14 mouse cellular contexts compared by ENCODE assay signal in the genomic region with DNA sequence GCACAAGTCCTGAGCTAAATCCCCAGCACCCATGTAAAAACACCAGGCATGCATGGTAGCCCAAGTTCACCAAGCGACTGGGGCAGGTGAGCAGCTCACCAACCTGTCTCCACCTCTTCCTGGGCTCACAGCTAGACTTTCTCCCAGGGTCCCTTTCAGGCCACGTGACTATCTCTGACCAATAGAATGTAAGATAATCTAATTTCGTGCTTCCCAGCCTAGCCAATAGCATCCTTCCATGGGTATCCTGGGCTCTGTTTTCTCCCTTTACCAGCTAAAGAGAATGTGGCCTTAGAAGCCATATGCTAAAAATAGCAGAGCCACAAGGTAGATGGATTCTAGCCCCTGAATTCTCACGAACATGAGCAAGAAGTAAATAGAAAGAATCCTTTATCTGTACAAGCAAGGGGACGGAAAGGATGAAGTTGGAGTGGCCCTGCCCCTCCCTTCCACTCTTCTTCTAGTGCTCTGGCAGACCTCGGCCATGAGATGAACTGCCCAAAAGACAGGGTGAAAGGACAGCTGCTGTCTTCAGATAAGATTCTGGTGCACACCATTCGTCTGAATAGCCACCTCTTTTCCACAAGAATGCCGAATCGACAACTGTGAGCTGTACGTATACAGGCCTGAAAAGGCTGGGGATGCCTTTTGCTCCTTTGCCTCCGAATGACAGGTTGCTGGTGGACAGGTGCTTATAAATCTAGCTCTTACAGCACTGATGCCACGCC. TPM values are rescaled to one million over a fixed set of nuclear protein-coding genes. Genes with fewer than 3 reads are reported as not detected.
DNase-seq lines count a peak whose midpoint lies in the region; ATAC-seq and TF ChIP-seq lines count a peak whose summit lies in the region.
"Had no signal": no experiment of that assay in that cellular context is flagged by ENCODE, and none has a peak within 500 bp of the region (broad histone marks: within the 10 kb centered on the region; RNA-seq: fewer than 3 reads in every experiment).

No protein-coding gene starts in this region.

- H3K36me3 ChIP-seq in embryonic facial prominence, embryonic 14.5 days (ENCODE audit: control insufficient read depth, insufficient read depth, low read length), result no peaks in the 10 kb centered on the region
- no peaks in the 10 kb centered on the region for H3K36me3 ChIP-seq in embryonic facial prominence, embryonic 10.5 days (replicated peaks)
- H3K36me3 ChIP-seq in intestine, embryonic 15.5 days, result no peaks in the 10 kb centered on the region
- no peaks in the 10 kb centered on the region for H3K36me3 ChIP-seq in intestine, postnatal 0 days (ENCODE audit: control insufficient read depth, insufficient read depth)
- H3K36me3 ChIP-seq: midbrain, embryonic 13.5 days had no signal

- WGBS in embryonic facial prominence, embryonic 14.5 days, result 78% methylated on average over 12 of the region's 12 CpGs
- WGBS in embryonic facial prominence, embryonic 10.5 days, result 84% methylated on average over 12 of the region's 12 CpGs
- 79% methylated on average over 12 of the region's 12 CpGs for WGBS in intestine, embryonic 15.5 days
- WGBS in intestine, postnatal 0 days, result 76% methylated on average over 12 of the region's 12 CpGs

- no peak for ATAC-seq in embryonic facial prominence, embryonic 14.5 days (ENCODE audit: low read depth)
- ATAC-seq in intestine, embryonic 15.5 days, result peak; percentile 55; the same call in 1 of the 2 replicates
- ATAC-seq in intestine, postnatal 0 days, result no peak
- peak; percentile 79 for ATAC-seq in erythroblast, adult 5-6 weeks (replicated peaks; ENCODE audit: low FRiP score, poor library complexity, severe bottlenecking)
- peak; percentile 73 for ATAC-seq in megakaryocyte progenitor cell, adult 5-6 weeks (replicated peaks; ENCODE audit: poor library complexity)
- ATAC-seq: midbrain, embryonic 13.5 days had no signal

- no peaks in the 10 kb centered on the region for H3K27me3 ChIP-seq in embryonic facial prominence, embryonic 14.5 days (replicated peaks; ENCODE audit: control insufficient read depth, insufficient read depth, low read length)
- H3K27me3 ChIP-seq in embryonic facial prominence, embryonic 10.5 days (replicated peaks; ENCODE audit: low read depth, poor library complexity, severe bottlenecking), result no peaks in the 10 kb centered on the region
- H3K27me3 ChIP-seq in intestine, embryonic 15.5 days (replicated peaks), result no peaks in the 10 kb centered on the region
- H3K27me3 ChIP-seq in intestine, postnatal 0 days (replicated peaks; ENCODE audit: control insufficient read depth, insufficient read depth, low read length), result no peaks in the 10 kb centered on the region
- H3K27me3 ChIP-seq: midbrain, embryonic 13.5 days had no signal

- H3K27ac ChIP-seq in embryonic facial prominence, embryonic 14.5 days (replicated peaks; ENCODE audit: low read depth, low read length), result no peak overlapping the region
- no peak overlapping the region for H3K27ac ChIP-seq in embryonic facial prominence, embryonic 10.5 days (replicated peaks)
- H3K27ac ChIP-seq in intestine, embryonic 15.5 days, result no peak overlapping the region
- no peak overlapping the region for H3K27ac ChIP-seq in intestine, postnatal 0 days (ENCODE audit: low read depth, low read length)
- H3K27ac ChIP-seq: midbrain, embryonic 13.5 days had no signal

- H3K4me2 ChIP-seq in embryonic facial prominence, embryonic 14.5 days (ENCODE audit: low read depth, low read length), result no peak overlapping the region
- H3K4me2 ChIP-seq in intestine, embryonic 15.5 days (replicated peaks), result no peak overlapping the region
- H3K4me2 ChIP-seq in intestine, postnatal 0 days (replicated peaks; ENCODE audit: low read depth), result no peak overlapping the region
- H3K4me2 ChIP-seq: lung, embryonic 14.5 days; midbrain, embryonic 13.5 days had no signal

- peak; percentile 29 for DNase-seq in embryonic facial prominence, embryonic 14.5 days (ENCODE audit: low spot score)
- no peak for DNase-seq in embryonic facial prominence, embryonic 10.5 days (ENCODE audit: low spot score)
- no peak for DNase-seq in thymus, postnatal 10 days (ENCODE audit: low spot score in 2 of 2)
- DNase-seq in lung, postnatal 36 days, result no peak
- DNase-seq: adrenal gland, postnatal 14 days; cerebellum, postnatal 14 days; kidney, adult 18-20 months; lung, embryonic 14.5 days; thymus, adult 2 months had no signal

- no peak overlapping the region for H3K9ac ChIP-seq in embryonic facial prominence, embryonic 14.5 days (ENCODE audit: low read depth, low read length)
- no peak overlapping the region for H3K9ac ChIP-seq in intestine, embryonic 15.5 days
- H3K9ac ChIP-seq in intestine, postnatal 0 days (ENCODE audit: low read depth, low read length), result no peak overlapping the region
- H3K9ac ChIP-seq: lung, embryonic 14.5 days; midbrain, embryonic 13.5 days had no signal

- TF ChIP-seq CTCF in intestine, postnatal 0 days (IDR thresholded peaks at IDR 0.05; ENCODE audit: low read depth), result no peak

- H3K4me3 ChIP-seq in embryonic facial prominence, embryonic 14.5 days (ENCODE audit: low read depth, low read length), result no peak overlapping the region
- H3K4me3 ChIP-seq in embryonic facial prominence, embryonic 10.5 days, result no peak overlapping the region
- no peak overlapping the region for H3K4me3 ChIP-seq in intestine, embryonic 15.5 days (replicated peaks)
- H3K4me3 ChIP-seq in intestine, postnatal 0 days (ENCODE audit: low read depth, low read length), result no peak overlapping the region
- H3K4me3 ChIP-seq: midbrain, embryonic 13.5 days had no signal

- H3K9me3 ChIP-seq in embryonic facial prominence, embryonic 14.5 days (ENCODE audit: control insufficient read depth, low read length), result no peaks in the 10 kb centered on the region
- H3K9me3 ChIP-seq in embryonic facial prominence, embryonic 10.5 days, result no peaks in the 10 kb centered on the region
- H3K9me3 ChIP-seq in intestine, embryonic 15.5 days, result no peaks in the 10 kb centered on the region
- no peaks in the 10 kb centered on the region for H3K9me3 ChIP-seq in intestine, postnatal 0 days (ENCODE audit: control insufficient read depth)
- H3K9me3 ChIP-seq: midbrain, embryonic 13.5 days had no signal

- H3K4me1 ChIP-seq in embryonic facial prominence, embryonic 14.5 days (ENCODE audit: control insufficient read depth, insufficient read depth, low read length), result peaks cover 7% of the 10 kb centered on the region
- peaks cover 16% of the 10 kb centered on the region for H3K4me1 ChIP-seq in embryonic facial prominence, embryonic 10.5 days
- 0 out of 2 replicates have a peak, but pooled peaks cover 8% of the 10 kb centered on the region for H3K4me1 ChIP-seq in intestine, embryonic 15.5 days (replicated peaks)
- no peaks in the 10 kb centered on the region for H3K4me1 ChIP-seq in intestine, postnatal 0 days (replicated peaks; ENCODE audit: control insufficient read depth, insufficient read depth, low read length)
- H3K4me1 ChIP-seq: midbrain, embryonic 13.5 days had no signal

RNA-seq across cellular contexts. Expression of a gene that starts 41.5 kb away (rescaled TPM):
- 3.5 and 4.1 TPM in 2 replicates for polyA plus RNA-seq in embryonic facial prominence, embryonic 14.5 days (2014; fragmentation: Nextera tagmentation; extraction: Ambion mirVana)
- polyA plus RNA-seq in embryonic facial prominence, embryonic 10.5 days (2016; fragmentation: Nextera tagmentation; extraction: Ambion mirVana), result 0.52 and 0.83 TPM in 2 replicates
- 8.5 and 9.8 TPM in 2 replicates for polyA plus RNA-seq in intestine, embryonic 15.5 days (2015; fragmentation: Nextera tagmentation; extraction: Ambion mirVana)
- polyA plus RNA-seq in intestine, postnatal 0 days (2015; fragmentation: Nextera tagmentation; extraction: Ambion mirVana), result 9.8 and 10.0 TPM in 2 replicates
- total RNA-seq in erythroblast, adult 5-6 weeks (2015; ENCODE audit: low replicate concordance), result not detected in 2 replicates
- 0.14 TPM in 1 of 2 replicates, not detected in the other for total RNA-seq in erythroblast, adult 5-6 weeks (2017; ENCODE audit: low replicate concordance)
- total RNA-seq in megakaryocyte progenitor cell, adult 5-6 weeks (2015), result not detected in 2 replicates
- total RNA-seq in megakaryocyte progenitor cell, adult 5-6 weeks (2017), result not detected in 2 replicates

Comparison
In these comparisons a context has a peak if more than half of its experiments do, and no peak if none do; other contexts are left out.
1. ATAC-seq: peak in intestine, embryonic 15.5 days (single experiment), erythroblast, adult 5-6 weeks (single experiment) and megakaryocyte progenitor cell, adult 5-6 weeks (single experiment); none in embryonic facial prominence, embryonic 14.5 days (single experiment) and intestine, postnatal 0 days (single experiment).